Mouse (Mus musculus) liver, embryonic 11.5 days (tissue): ENCODE data around the gene Uhrf1bp1l. TPM values are rescaled to one million over a fixed set of nuclear protein-coding genes. Genes with fewer than 3 reads are reported as not detected.

Experiments used
- ATAC-seq: fragments of 200-750 bp; cut with Nextera tagmentation; replicated peaks from 2 replicates; pipeline ENCODE4 v1.8.0; 2017; ENCODE audit warnings: moderate number of reproducible peaks, mild to moderate bottlenecking, moderate TSS enrichment, moderate library complexity; ENCODE audit not compliant: low FRiP score
- DNase-seq: peaks from one replicate; pipeline ENCODE4 v3.0.0-alpha.2; 2017; ENCODE audit warnings: low spot score
- H3K27ac ChIP-seq: fragments of 300-500 bp; sonication (generic); 2 replicates; pipeline ENCODE4 v1.5.1; 2014; ENCODE audit warnings: mild to moderate bottlenecking, low read depth, low read length, control low read depth
- H3K27me3 ChIP-seq: fragments of 300-500 bp; sonication (generic); replicated peaks from 2 replicates; pipeline ENCODE4 v1.6.1; 2014; ENCODE audit warnings: low read length, mixed read lengths; ENCODE audit not compliant: control insufficient read depth, insufficient read depth
- H3K36me3 ChIP-seq: fragments of 300-500 bp; sonication (generic); 2 replicates; pipeline ENCODE4 v1.6.1; 2014; ENCODE audit warnings: mild to moderate bottlenecking, low read length, moderate library complexity, mixed read lengths; ENCODE audit not compliant: control insufficient read depth, insufficient read depth
- H3K4me1 ChIP-seq: fragments of 300-500 bp; sonication (generic); replicated peaks from 2 replicates; pipeline ENCODE4 v1.6.1; 2014; ENCODE audit warnings: low read length, mixed read lengths; ENCODE audit not compliant: control insufficient read depth, insufficient read depth
- H3K4me2 ChIP-seq: fragments of 300-500 bp; sonication (generic); 2 replicates; pipeline ENCODE4 v1.6.1; 2014; ENCODE audit warnings: mild to moderate bottlenecking, control low read depth, moderate library complexity
- H3K4me3 ChIP-seq: fragments of 300-500 bp; sonication (generic); 2 replicates; pipeline ENCODE4 v1.5.1; 2014; ENCODE audit warnings: low read depth, low read length, control low read depth
- H3K9ac ChIP-seq: fragments of 300-500 bp; sonication (generic); 2 replicates; pipeline ENCODE4 v1.6.1; 2014; ENCODE audit warnings: low read depth, low read length, control low read depth
- H3K9me3 ChIP-seq: fragments of 300-500 bp; sonication (generic); 2 replicates; pipeline ENCODE4 v1.6.1; 2016; ENCODE audit warnings: low read length, inconsistent platforms, mixed read lengths; ENCODE audit not compliant: control insufficient read depth
- WGBS: fragments of 180-500 bp; shearing (Covaris S2); extraction: QIAGEN DNeasy Blood & Tissue Kit; methylation state at CpG from one replicate; pipeline ENCODE4 v1.1.7; 2014; 5-methylcytosine and 5-hydroxymethylcytosine counted together
- polyA plus RNA-seq: library from polyadenylated mRNA; unstranded; fragments of >200 nt; fragmentation: Nextera tagmentation; extraction: Ambion mirVana; gene quantifications from 2 replicates; pipeline ENCODE4 v1.2.1, GENCODE M21; 2014

The Uhrf1bp1l gene
- polyA plus RNA-seq, 1 experiment from 2014 or later: 24.4 TPM

DNA sequence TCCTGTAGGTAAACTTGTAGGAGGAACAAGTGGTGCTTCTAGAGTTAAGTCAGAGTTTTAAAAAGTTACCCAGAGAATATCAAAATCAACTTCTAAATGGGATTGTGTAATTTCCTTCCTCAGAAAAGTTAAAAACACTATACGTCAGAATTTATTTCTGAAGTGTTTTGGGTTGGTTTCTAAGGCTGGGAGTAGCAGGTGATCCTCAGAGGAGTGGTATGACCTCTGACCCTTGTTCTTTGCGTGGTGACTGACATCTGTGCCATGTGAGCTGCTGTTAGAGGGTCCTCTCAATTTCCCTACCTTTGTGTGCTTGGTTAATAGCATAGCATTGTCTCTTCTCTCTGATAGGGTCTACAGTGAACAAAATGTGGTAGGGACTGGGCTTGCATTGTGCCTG, 27.1 kb downstream of the Uhrf1bp1l start:
- WGBS: 68% methylated on average over 2 of the region's 2 CpGs
- Histone ChIP-seq H3K27ac (no peak overlapping the region), H3K4me3 (no peak overlapping the region), H3K9me3 (no peaks in the 10 kb centered on the region), H3K4me1 (peaks cover 4% of the 10 kb centered on the region; the same call in 1 of the 2 replicates), H3K36me3 (no peaks in the 10 kb centered on the region), H3K27me3 (no peaks in the 10 kb centered on the region), H3K4me2 (no peak overlapping the region), H3K9ac (no peak overlapping the region)
- no peak for DNase-seq
- no peak for ATAC-seq

DNA sequence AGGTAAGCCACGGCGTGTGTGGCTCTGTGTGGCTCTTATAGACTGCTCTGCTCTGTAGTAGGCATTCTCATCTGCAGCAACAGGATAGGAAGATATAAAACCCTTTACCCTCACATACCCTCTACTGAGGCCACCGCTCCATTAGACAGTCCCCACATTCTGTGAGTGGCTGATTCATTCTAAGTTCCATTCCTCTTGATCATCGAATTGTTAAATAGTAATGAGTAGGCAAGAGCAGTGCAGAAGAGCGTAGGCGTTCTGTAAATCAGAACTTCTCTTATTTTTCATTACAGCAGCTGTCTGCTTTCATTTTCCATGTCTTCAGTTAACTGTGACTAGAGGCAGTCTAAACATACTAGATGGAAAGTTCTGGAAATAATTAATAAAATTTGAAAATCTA, 31.2 kb downstream of the Uhrf1bp1l start:
- ATAC-seq: no peak

DNA sequence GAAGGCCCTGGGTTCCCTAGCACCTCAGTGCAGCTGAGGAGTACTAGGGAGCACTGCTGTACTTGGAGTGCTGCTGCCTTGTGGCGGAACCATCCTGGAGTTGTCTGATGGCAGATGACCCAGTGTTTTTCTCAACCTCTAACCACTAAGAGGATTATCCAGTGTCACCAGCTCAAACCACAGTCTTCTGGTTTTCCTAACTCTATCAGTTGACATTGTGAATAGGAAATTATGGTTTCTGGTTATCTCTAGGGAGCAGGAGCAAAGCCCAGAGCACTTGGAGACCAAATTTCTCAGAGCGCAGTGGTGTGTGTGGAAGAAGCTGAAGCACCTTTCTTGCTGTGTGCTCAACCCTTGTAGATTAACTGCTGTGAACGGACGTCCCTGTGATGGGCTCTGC, 47.1 kb downstream of the Uhrf1bp1l start:
- H3K27ac ChIP-seq: no peak overlapping the region
- no peaks in the 10 kb centered on the region for H3K27me3 ChIP-seq
- ATAC-seq (peak; percentile 89), DNase-seq (no peak)
- 51% methylated on average over 4 of the region's 4 CpGs for WGBS
- H3K4me1 ChIP-seq: no peaks in the 10 kb centered on the region
- H3K9ac ChIP-seq: no peak overlapping the region
- H3K9me3 ChIP-seq: no peaks in the 10 kb centered on the region
- H3K4me2 ChIP-seq: no peak overlapping the region
- no peaks in the 10 kb centered on the region for H3K36me3 ChIP-seq
- no peak overlapping the region for H3K4me3 ChIP-seq

More for the DNA sequence above, 31.2 kb downstream of the Uhrf1bp1l start:
- no peak overlapping the region for H3K4me3 ChIP-seq
- WGBS: 92% methylated on average over 6 of the region's 6 CpGs
- H3K9ac ChIP-seq: no peak overlapping the region
- no peak overlapping the region for H3K4me2 ChIP-seq
- DNase-seq: no peak
- no peaks in the 10 kb centered on the region for H3K27me3 ChIP-seq
- H3K27ac ChIP-seq: no peak overlapping the region
- H3K9me3 ChIP-seq: no peaks in the 10 kb centered on the region
- 0 out of 2 replicates have a peak, but pooled peaks cover 3% of the 10 kb centered on the region for H3K36me3 ChIP-seq
- H3K4me1 ChIP-seq: no peaks in the 10 kb centered on the region

DNA sequence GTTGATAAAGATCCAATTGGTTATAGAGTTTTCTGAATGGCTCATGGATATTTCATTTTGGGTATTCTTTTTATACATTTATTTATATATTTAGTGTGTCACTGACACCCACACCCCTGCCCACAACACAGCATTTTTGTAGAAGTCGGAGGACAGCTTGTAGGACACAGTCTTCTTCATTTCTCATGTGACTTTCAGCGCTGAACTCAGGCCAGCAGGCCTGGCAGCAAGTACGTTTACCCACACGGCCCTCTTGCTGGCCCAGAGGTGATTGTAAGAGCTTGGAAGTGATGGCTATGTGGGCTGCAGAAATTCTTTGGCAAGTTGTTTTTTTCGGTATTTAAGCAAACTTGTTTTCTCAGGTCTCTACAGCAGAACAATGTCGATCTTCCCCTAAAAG, 49.3 kb downstream of the Uhrf1bp1l start:
- no peak for DNase-seq
- no peaks in the 10 kb centered on the region for H3K9me3 ChIP-seq
- H3K4me3 ChIP-seq: no peak overlapping the region
- no peak overlapping the region for H3K4me2 ChIP-seq
- H3K27ac ChIP-seq: no peak overlapping the region
- no peak overlapping the region for H3K9ac ChIP-seq
- 0 out of 2 replicates have a peak, but pooled peaks cover 2% of the 10 kb centered on the region for H3K36me3 ChIP-seq
- no peaks in the 10 kb centered on the region for H3K27me3 ChIP-seq
- no peak for ATAC-seq
- 88% methylated on average over 6 of the region's 6 CpGs for WGBS
- H3K4me1 ChIP-seq: no peaks in the 10 kb centered on the region

DNA sequence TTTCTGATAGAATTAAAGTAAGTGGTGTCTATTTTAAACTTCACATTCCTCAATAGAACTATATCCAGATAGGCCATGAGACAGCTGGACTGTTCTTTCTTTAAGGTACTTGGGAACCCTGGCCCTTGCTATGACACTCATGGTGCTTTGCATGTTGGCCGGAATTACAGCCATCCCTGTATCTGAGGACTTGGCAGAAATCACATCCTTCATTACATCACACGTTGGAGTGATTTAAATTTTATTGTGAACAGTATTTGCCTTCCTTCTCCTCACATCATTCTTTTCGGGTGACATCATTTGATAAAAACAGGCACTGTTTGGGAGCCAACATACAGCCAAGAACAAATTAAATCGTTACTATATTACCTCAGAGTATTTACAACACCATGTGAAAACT, 74.4 kb downstream of the Uhrf1bp1l start:
- H3K4me3 ChIP-seq: no peak overlapping the region
- H3K9me3 ChIP-seq: no peaks in the 10 kb centered on the region
- DNase-seq (no peak), ATAC-seq (no peak)
- H3K36me3 ChIP-seq: peaks cover 2% of the 10 kb centered on the region; the same call in 1 of the 2 replicates
- no peaks in the 10 kb centered on the region for H3K27me3 ChIP-seq
- no peak overlapping the region for H3K9ac ChIP-seq
- no peak overlapping the region for H3K4me2 ChIP-seq
- H3K4me1 ChIP-seq: no peaks in the 10 kb centered on the region
- no peak overlapping the region for H3K27ac ChIP-seq
- 89% methylated on average over 4 of the region's 4 CpGs for WGBS

DNA sequence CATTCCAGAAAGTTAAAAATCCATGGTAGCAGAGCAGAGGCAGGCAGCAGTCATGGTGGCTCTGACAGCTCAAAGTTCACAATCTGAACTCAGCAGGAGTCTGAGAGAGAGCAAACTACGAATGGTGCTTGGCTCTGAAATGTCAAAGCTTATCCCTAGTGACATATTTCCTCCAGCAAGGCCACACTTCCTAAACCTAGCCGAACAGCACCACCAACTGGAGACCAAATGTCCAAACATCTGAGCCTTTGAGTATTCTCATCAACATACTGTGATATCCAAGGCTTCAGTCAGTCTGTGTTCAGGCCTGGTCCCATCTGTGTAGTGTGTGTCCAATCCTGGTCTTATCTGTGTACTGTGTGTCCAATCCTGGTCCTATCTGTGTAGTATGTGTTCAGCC, 79.1 kb downstream of the Uhrf1bp1l start:
- Histone ChIP-seq H3K9me3 (no peaks in the 10 kb centered on the region), H3K4me2 (no peak overlapping the region), H3K4me1 (no peaks in the 10 kb centered on the region), H3K4me3 (no peak overlapping the region), H3K27ac (no peak overlapping the region), H3K36me3 (no peaks in the 10 kb centered on the region), H3K9ac (no peak overlapping the region), H3K27me3 (no peaks in the 10 kb centered on the region)
- DNase-seq (no peak), ATAC-seq (peak; percentile 73)
- WGBS: 24% methylated on average over 2 of the region's 2 CpGs

DNA sequence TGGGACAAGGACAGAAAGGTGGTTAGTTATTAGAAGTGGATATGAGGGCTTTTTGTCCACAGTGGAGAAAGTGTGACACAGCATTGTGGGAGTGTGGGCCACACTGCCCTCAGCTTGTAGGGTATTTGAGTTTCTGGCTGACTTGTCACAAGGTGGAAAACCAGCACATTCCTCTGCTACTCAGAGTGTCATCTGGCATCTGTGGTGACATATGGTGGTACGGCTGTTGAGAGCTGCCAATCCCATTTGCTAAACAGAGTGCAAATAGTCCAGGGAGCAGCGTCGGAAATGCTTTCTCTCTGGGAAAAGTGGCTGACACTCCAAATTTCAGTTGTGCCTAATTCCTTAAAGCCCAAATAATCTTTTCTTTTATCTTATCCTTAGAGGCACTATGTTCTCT, 82.1 kb downstream of the Uhrf1bp1l start:
- H3K4me3 ChIP-seq: no peak overlapping the region
- no peaks in the 10 kb centered on the region for H3K27me3 ChIP-seq
- no peaks in the 10 kb centered on the region for H3K9me3 ChIP-seq
- no peaks in the 10 kb centered on the region for H3K36me3 ChIP-seq
- ATAC-seq (no peak), DNase-seq (no peak)
- no peak overlapping the region for H3K27ac ChIP-seq
- H3K4me1 ChIP-seq: no peaks in the 10 kb centered on the region
- no peak overlapping the region for H3K9ac ChIP-seq
- 86% methylated on average over 3 of the region's 3 CpGs for WGBS
- no peak overlapping the region for H3K4me2 ChIP-seq

DNA sequence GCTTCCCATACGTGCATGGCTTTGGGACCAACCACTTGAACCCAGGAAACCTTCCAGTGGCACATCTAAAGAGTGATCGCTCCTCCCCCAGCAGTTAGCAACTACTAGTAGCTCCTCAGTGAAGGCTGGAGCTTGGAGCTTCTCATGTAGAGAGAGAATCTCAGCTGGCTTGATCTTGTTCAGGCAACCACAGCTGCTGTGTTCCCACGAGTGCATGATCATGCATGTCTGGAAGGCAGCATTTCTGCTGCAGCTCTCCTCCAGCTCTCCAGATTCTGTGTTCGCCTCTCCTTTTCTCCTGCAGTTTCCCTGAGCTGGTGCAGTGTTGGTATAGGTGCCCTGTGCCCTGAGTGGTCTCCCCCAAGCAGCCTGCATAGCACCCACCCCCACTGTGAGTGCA, 87.5 kb downstream of the Uhrf1bp1l start:
- H3K9me3 ChIP-seq: no peaks in the 10 kb centered on the region
- WGBS: 74% methylated on average over 4 of the region's 4 CpGs

DNA sequence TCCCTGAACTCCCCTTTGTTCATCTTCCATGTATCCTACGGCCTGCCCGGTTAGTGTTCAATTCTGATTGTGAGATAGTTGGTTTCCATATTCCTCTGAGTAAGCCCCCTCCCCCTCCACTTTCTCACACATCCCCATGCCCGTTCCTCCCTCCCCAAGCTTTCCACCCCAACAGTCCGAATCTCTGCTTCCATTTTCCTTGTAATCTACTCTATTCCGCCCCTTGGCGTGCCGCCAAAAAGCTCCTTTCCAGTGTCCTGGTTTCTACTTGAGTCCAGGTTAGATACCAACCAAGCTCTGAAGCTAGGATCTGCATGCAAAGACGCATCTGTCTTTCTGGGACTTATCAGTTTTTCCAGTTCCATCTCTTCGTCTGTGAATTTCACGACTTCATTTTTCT, 88.4 kb downstream of the Uhrf1bp1l start:
- WGBS: 82% methylated on average over 10 of the region's 10 CpGs

More for the DNA sequence above, 87.5 kb downstream of the Uhrf1bp1l start:
- Histone ChIP-seq H3K27me3 (no peaks in the 10 kb centered on the region), H3K36me3 (no peaks in the 10 kb centered on the region), H3K4me2 (no peak overlapping the region), H3K4me1 (no peaks in the 10 kb centered on the region), H3K9ac (no peak overlapping the region), H3K27ac (no peak overlapping the region), H3K4me3 (no peak overlapping the region)
- no peak for ATAC-seq
- DNase-seq: no peak

More for the DNA sequence above, 88.4 kb downstream of the Uhrf1bp1l start:
- ATAC-seq: no peak
- Histone ChIP-seq H3K9ac (no peak overlapping the region), H3K27ac (no peak overlapping the region), H3K27me3 (no peaks in the 10 kb centered on the region), H3K36me3 (no peaks in the 10 kb centered on the region), H3K4me2 (no peak overlapping the region), H3K4me3 (no peak overlapping the region), H3K9me3 (no peaks in the 10 kb centered on the region), H3K4me1 (no peaks in the 10 kb centered on the region)
- DNase-seq: no peak
